Mouse (Mus musculus): ENCODE measurements at regions not wholly inside any gene's neighbourhood (a gene's known extent, or its start where the extent isn't known, plus 50 kb on each side); places are given as distances from the start of the nearest gene placed in this dataset.
A peak's percentile ranks its signal among the peaks of the same experiment; 100 is the strongest.

GRCm38 (mm10) chr3:134629166-134630134 lies 199.4 kb upstream of the Tacr3 start:
- Histone ChIP-seq H3K4me1 (replicated peaks; ENCODE audit: control insufficient read depth, insufficient read depth, low read length) (no peaks in the 10 kb centered on the region), H3K36me3 (ENCODE audit: control insufficient read depth, insufficient read depth, low read length) (no peaks in the 10 kb centered on the region), H3K27me3 (ENCODE audit: control insufficient read depth, insufficient read depth, low read length) (no peaks in the 10 kb centered on the region), H3K27ac (ENCODE audit: low read depth, low read length) (no peak overlapping the region), H3K9me3 (ENCODE audit: control insufficient read depth, low read length) (no peaks in the 10 kb centered on the region), H3K4me3 (ENCODE audit: low read depth, low read length) (no peak overlapping the region), H3K4me2 (replicated peaks; ENCODE audit: low read depth, low read length) (0 out of 2 replicates have a peak overlapping the region, but pooled peaks have one; percentile 2), H3K9ac (ENCODE audit: low read depth, low read length) (no peak overlapping the region)
- DNase-seq (ENCODE audit: low spot score) (peak; percentile 69), ATAC-seq (ENCODE audit: low FRiP score) (peak; percentile 80)
- 46% methylated on average over 16 of the region's 16 CpGs for WGBS

GRCm38 (mm10) chr3:134630135-134630516 lies 198.7 kb upstream of the Tacr3 start:
- no peak overlapping the region for H3K4me2 ChIP-seq (replicated peaks; ENCODE audit: low read depth, low read length)
- WGBS = 48% methylated on average over 9 of the region's 9 CpGs
- H3K27me3 ChIP-seq (ENCODE audit: control insufficient read depth, insufficient read depth, low read length) = no peaks in the 10 kb centered on the region
- ATAC-seq (ENCODE audit: low FRiP score) (no peak), DNase-seq (ENCODE audit: low spot score) (peak; percentile 28)
- H3K4me3 ChIP-seq (ENCODE audit: low read depth, low read length) = no peak overlapping the region
- no peak overlapping the region for H3K27ac ChIP-seq (ENCODE audit: low read depth, low read length)
- H3K9ac ChIP-seq (ENCODE audit: low read depth, low read length) = no peak overlapping the region
- no peaks in the 10 kb centered on the region for H3K36me3 ChIP-seq (ENCODE audit: control insufficient read depth, insufficient read depth, low read length)
- H3K4me1 ChIP-seq (replicated peaks; ENCODE audit: control insufficient read depth, insufficient read depth, low read length) = no peaks in the 10 kb centered on the region
- H3K9me3 ChIP-seq (ENCODE audit: control insufficient read depth, low read length) = no peaks in the 10 kb centered on the region

- 57% methylated on average over 3 of the region's 3 CpGs for WGBS
- DNase-seq (ENCODE audit: low spot score) = peak; percentile 52
- no peak overlapping the region for H3K4me3 ChIP-seq (ENCODE audit: low read depth, low read length)
Measured at GRCm38 (mm10) chr3:134648727-134649445, 179.9 kb upstream of the Tacr3 start.

GRCm38 (mm10) chr3:134654051-134654450 lies 174.8 kb upstream of the Tacr3 start:
- DNase-seq (ENCODE audit: low spot score) (peak; percentile 32), ATAC-seq (ENCODE audit: low FRiP score) (0 out of 2 replicates have a peak, but pooled peaks have one; percentile 55)
- Histone ChIP-seq H3K27ac (ENCODE audit: low read depth, low read length) (no peak overlapping the region), H3K4me2 (replicated peaks; ENCODE audit: low read depth, low read length) (no peak overlapping the region), H3K36me3 (ENCODE audit: control insufficient read depth, insufficient read depth, low read length) (no peaks in the 10 kb centered on the region), H3K4me3 (ENCODE audit: low read depth, low read length) (no peak overlapping the region), H3K9me3 (ENCODE audit: control insufficient read depth, low read length) (no peaks in the 10 kb centered on the region), H3K9ac (ENCODE audit: low read depth, low read length) (no peak overlapping the region), H3K4me1 (replicated peaks; ENCODE audit: control insufficient read depth, insufficient read depth, low read length) (no peaks in the 10 kb centered on the region), H3K27me3 (ENCODE audit: control insufficient read depth, insufficient read depth, low read length) (no peaks in the 10 kb centered on the region)
- WGBS = 45% methylated on average over 4 of the region's 4 CpGs

More at GRCm38 (mm10) chr3:134648727-134649445, 179.9 kb upstream of the Tacr3 start:
- no peaks in the 10 kb centered on the region for H3K36me3 ChIP-seq (ENCODE audit: control insufficient read depth, insufficient read depth, low read length)
- H3K4me1 ChIP-seq (replicated peaks; ENCODE audit: control insufficient read depth, insufficient read depth, low read length) = no peaks in the 10 kb centered on the region
- no peak overlapping the region for H3K4me2 ChIP-seq (replicated peaks; ENCODE audit: low read depth, low read length)
- no peak overlapping the region for H3K27ac ChIP-seq (ENCODE audit: low read depth, low read length)
- no peaks in the 10 kb centered on the region for H3K27me3 ChIP-seq (ENCODE audit: control insufficient read depth, insufficient read depth, low read length)
- ATAC-seq (ENCODE audit: low FRiP score) = peak; percentile 22; the same call in 1 of the 2 replicates
- no peak overlapping the region for H3K9ac ChIP-seq (ENCODE audit: low read depth, low read length)
- no peaks in the 10 kb centered on the region for H3K9me3 ChIP-seq (ENCODE audit: control insufficient read depth, low read length)

- no peak for DNase-seq (ENCODE audit: low spot score)
Measured at GRCm38 (mm10) chr3:134694893-134695292, 133.9 kb upstream of the Tacr3 start.

GRCm38 (mm10) chr3:134718620-134719019 lies 110.2 kb upstream of the Tacr3 start:
- no peaks in the 10 kb centered on the region for H3K4me1 ChIP-seq (replicated peaks; ENCODE audit: control insufficient read depth, insufficient read depth, low read length)
- DNase-seq (ENCODE audit: low spot score) (no peak), ATAC-seq (ENCODE audit: low FRiP score) (no peak)
- H3K27me3 ChIP-seq (ENCODE audit: control insufficient read depth, insufficient read depth, low read length) = no peaks in the 10 kb centered on the region
- no peak overlapping the region for H3K4me2 ChIP-seq (replicated peaks; ENCODE audit: low read depth, low read length)
- H3K36me3 ChIP-seq (ENCODE audit: control insufficient read depth, insufficient read depth, low read length) = no peaks in the 10 kb centered on the region
- no peaks in the 10 kb centered on the region for H3K9me3 ChIP-seq (ENCODE audit: control insufficient read depth, low read length)
- no peak overlapping the region for H3K4me3 ChIP-seq (ENCODE audit: low read depth, low read length)
- H3K9ac ChIP-seq (ENCODE audit: low read depth, low read length) = no peak overlapping the region
- H3K27ac ChIP-seq (ENCODE audit: low read depth, low read length) = no peak overlapping the region
- WGBS = 34% methylated on average over 2 of the region's 2 CpGs

More at GRCm38 (mm10) chr3:134694893-134695292, 133.9 kb upstream of the Tacr3 start:
- WGBS = 91% methylated on average over 2 of the region's 2 CpGs
- ATAC-seq (ENCODE audit: low FRiP score) = peak; percentile 51; the same call in 1 of the 2 replicates
- no peak overlapping the region for H3K27ac ChIP-seq (ENCODE audit: low read depth, low read length)
- no peak overlapping the region for H3K4me2 ChIP-seq (replicated peaks; ENCODE audit: low read depth, low read length)
- H3K27me3 ChIP-seq (ENCODE audit: control insufficient read depth, insufficient read depth, low read length) = no peaks in the 10 kb centered on the region
- H3K4me1 ChIP-seq (replicated peaks; ENCODE audit: control insufficient read depth, insufficient read depth, low read length) = no peaks in the 10 kb centered on the region
- H3K4me3 ChIP-seq (ENCODE audit: low read depth, low read length) = no peak overlapping the region
- no peaks in the 10 kb centered on the region for H3K36me3 ChIP-seq (ENCODE audit: control insufficient read depth, insufficient read depth, low read length)
- no peak overlapping the region for H3K9ac ChIP-seq (ENCODE audit: low read depth, low read length)
- no peaks in the 10 kb centered on the region for H3K9me3 ChIP-seq (ENCODE audit: control insufficient read depth, low read length)

- no peak overlapping the region for H3K9ac ChIP-seq (ENCODE audit: low read depth, low read length)
- DNase-seq (ENCODE audit: low spot score) (no peak), ATAC-seq (ENCODE audit: low FRiP score) (no peak)
- no peak overlapping the region for H3K27ac ChIP-seq (ENCODE audit: low read depth, low read length)
- no peaks in the 10 kb centered on the region for H3K9me3 ChIP-seq (ENCODE audit: control insufficient read depth, low read length)
- no peaks in the 10 kb centered on the region for H3K4me1 ChIP-seq (replicated peaks; ENCODE audit: control insufficient read depth, insufficient read depth, low read length)
- H3K27me3 ChIP-seq (ENCODE audit: control insufficient read depth, insufficient read depth, low read length) = no peaks in the 10 kb centered on the region
- no peak overlapping the region for H3K4me3 ChIP-seq (ENCODE audit: low read depth, low read length)
- 79% methylated on average over 1 of the region's 1 CpGs for WGBS
- H3K4me2 ChIP-seq (replicated peaks; ENCODE audit: low read depth, low read length) = no peak overlapping the region
- no peaks in the 10 kb centered on the region for H3K36me3 ChIP-seq (ENCODE audit: control insufficient read depth, insufficient read depth, low read length)
Measured at GRCm38 (mm10) chr3:134735684-134736083, 93.1 kb upstream of the Tacr3 start.

GRCm38 (mm10) chr3:134761108-134761507 lies 67.7 kb upstream of the Tacr3 start:
- no peaks in the 10 kb centered on the region for H3K4me1 ChIP-seq (replicated peaks; ENCODE audit: control insufficient read depth, insufficient read depth, low read length)
- H3K27ac ChIP-seq (ENCODE audit: low read depth, low read length) = no peak overlapping the region
- H3K36me3 ChIP-seq (ENCODE audit: control insufficient read depth, insufficient read depth, low read length) = no peaks in the 10 kb centered on the region
- WGBS = 94% methylated on average over 1 of the region's 1 CpGs
- no peaks in the 10 kb centered on the region for H3K27me3 ChIP-seq (ENCODE audit: control insufficient read depth, insufficient read depth, low read length)
- DNase-seq (ENCODE audit: low spot score) = no peak
- no peak for ATAC-seq (ENCODE audit: low FRiP score)
- no peak overlapping the region for H3K4me2 ChIP-seq (replicated peaks; ENCODE audit: low read depth, low read length)
- no peak overlapping the region for H3K4me3 ChIP-seq (ENCODE audit: low read depth, low read length)
- H3K9me3 ChIP-seq (ENCODE audit: control insufficient read depth, low read length) = no peaks in the 10 kb centered on the region
- no peak overlapping the region for H3K9ac ChIP-seq (ENCODE audit: low read depth, low read length)

Data from hindbrain, embryonic 11.5 days (tissue).